Mouse (Mus musculus) liver, embryonic 11.5 days (tissue): ENCODE measurements at regions not wholly inside any gene's neighbourhood (a gene's known extent, or its start where the extent isn't known, plus 50 kb on each side); places are given as distances from the start of the nearest gene placed in this dataset.

Experiments
- ATAC-seq: fragments of 200-750 bp; cut with Nextera tagmentation; replicated peaks from 2 replicates; pipeline ENCODE4 v1.8.0; 2017; ENCODE audit warnings: moderate number of reproducible peaks, mild to moderate bottlenecking, moderate TSS enrichment, moderate library complexity; ENCODE audit not compliant: low FRiP score
- DNase-seq: peaks from one replicate; pipeline ENCODE4 v3.0.0-alpha.2; 2017; ENCODE audit warnings: low spot score
- H3K27ac ChIP-seq: fragments of 300-500 bp; sonication (generic); 2 replicates; pipeline ENCODE4 v1.5.1; 2014; ENCODE audit warnings: mild to moderate bottlenecking, low read depth, low read length, control low read depth
- H3K27me3 ChIP-seq: fragments of 300-500 bp; sonication (generic); replicated peaks from 2 replicates; pipeline ENCODE4 v1.6.1; 2014; ENCODE audit warnings: low read length, mixed read lengths; ENCODE audit not compliant: control insufficient read depth, insufficient read depth
- H3K36me3 ChIP-seq: fragments of 300-500 bp; sonication (generic); 2 replicates; pipeline ENCODE4 v1.6.1; 2014; ENCODE audit warnings: mild to moderate bottlenecking, low read length, moderate library complexity, mixed read lengths; ENCODE audit not compliant: control insufficient read depth, insufficient read depth
- H3K4me1 ChIP-seq: fragments of 300-500 bp; sonication (generic); replicated peaks from 2 replicates; pipeline ENCODE4 v1.6.1; 2014; ENCODE audit warnings: low read length, mixed read lengths; ENCODE audit not compliant: control insufficient read depth, insufficient read depth
- H3K4me2 ChIP-seq: fragments of 300-500 bp; sonication (generic); 2 replicates; pipeline ENCODE4 v1.6.1; 2014; ENCODE audit warnings: mild to moderate bottlenecking, control low read depth, moderate library complexity
- H3K4me3 ChIP-seq: fragments of 300-500 bp; sonication (generic); 2 replicates; pipeline ENCODE4 v1.5.1; 2014; ENCODE audit warnings: low read depth, low read length, control low read depth
- H3K9ac ChIP-seq: fragments of 300-500 bp; sonication (generic); 2 replicates; pipeline ENCODE4 v1.6.1; 2014; ENCODE audit warnings: low read depth, low read length, control low read depth
- H3K9me3 ChIP-seq: fragments of 300-500 bp; sonication (generic); 2 replicates; pipeline ENCODE4 v1.6.1; 2016; ENCODE audit warnings: low read length, inconsistent platforms, mixed read lengths; ENCODE audit not compliant: control insufficient read depth
- WGBS: fragments of 180-500 bp; shearing (Covaris S2); extraction: QIAGEN DNeasy Blood & Tissue Kit; methylation state at CpG from one replicate; pipeline ENCODE4 v1.1.7; 2014; 5-methylcytosine and 5-hydroxymethylcytosine counted together

- no peaks in the 10 kb centered on the region for H3K36me3 ChIP-seq
- DNase-seq (no peak), ATAC-seq (no peak)
- H3K4me1 ChIP-seq, result no peaks in the 10 kb centered on the region
- H3K4me3 ChIP-seq, result no peak overlapping the region
- no peak overlapping the region for H3K4me2 ChIP-seq
- no peaks in the 10 kb centered on the region for H3K27me3 ChIP-seq
- no peaks in the 10 kb centered on the region for H3K9me3 ChIP-seq
- 30% methylated on average over 5 of the region's 5 CpGs for WGBS
- H3K27ac ChIP-seq, result no peak overlapping the region
- no peak overlapping the region for H3K9ac ChIP-seq
These were observed 253.3 kb upstream of the Arid1b start for GRCm38 (mm10) chr17:4740784-4741183.

- no peaks in the 10 kb centered on the region for H3K9me3 ChIP-seq
- no peaks in the 10 kb centered on the region for H3K36me3 ChIP-seq
- no peaks in the 10 kb centered on the region for H3K27me3 ChIP-seq
- no peak overlapping the region for H3K9ac ChIP-seq
- H3K4me1 ChIP-seq, result no peaks in the 10 kb centered on the region
- no peak overlapping the region for H3K4me3 ChIP-seq
- DNase-seq (no peak), ATAC-seq (no peak)
- H3K4me2 ChIP-seq, result no peak overlapping the region
- 46% methylated on average over 1 of the region's 1 CpGs for WGBS
- H3K27ac ChIP-seq, result no peak overlapping the region
These were observed 251.8 kb upstream of the Arid1b start for GRCm38 (mm10) chr17:4742314-4742713.

- ATAC-seq (no peak), DNase-seq (no peak)
- H3K27me3 ChIP-seq, result no peaks in the 10 kb centered on the region
- no peaks in the 10 kb centered on the region for H3K4me1 ChIP-seq
- no peak overlapping the region for H3K9ac ChIP-seq
- no peak overlapping the region for H3K4me2 ChIP-seq
- no peaks in the 10 kb centered on the region for H3K36me3 ChIP-seq
- H3K9me3 ChIP-seq, result no peaks in the 10 kb centered on the region
- 87% methylated on average over 6 of the region's 6 CpGs for WGBS
- H3K27ac ChIP-seq, result no peak overlapping the region
- H3K4me3 ChIP-seq, result no peak overlapping the region
These were observed 231.2 kb upstream of the Arid1b start for GRCm38 (mm10) chr17:4762956-4763355.

- Histone ChIP-seq H3K27me3 (no peaks in the 10 kb centered on the region), H3K4me2 (no peak overlapping the region), H3K9me3 (no peaks in the 10 kb centered on the region), H3K36me3 (no peaks in the 10 kb centered on the region), H3K4me3 (no peak overlapping the region), H3K4me1 (no peaks in the 10 kb centered on the region), H3K27ac (no peak overlapping the region), H3K9ac (no peak overlapping the region)
- DNase-seq (no peak), ATAC-seq (no peak)
- 83% methylated on average over 5 of the region's 5 CpGs for WGBS
These were observed 228.4 kb upstream of the Arid1b start for GRCm38 (mm10) chr17:4765723-4766122.

GRCm38 (mm10) chr17:4767947-4768522, 226.1 kb upstream of the Arid1b start:
- no peak overlapping the region for H3K4me2 ChIP-seq
- H3K4me3 ChIP-seq, result no peak overlapping the region
- no peak overlapping the region for H3K9ac ChIP-seq
- H3K27me3 ChIP-seq, result no peaks in the 10 kb centered on the region
- WGBS, result 79% methylated on average over 5 of the region's 5 CpGs
- no peak overlapping the region for H3K27ac ChIP-seq
- no peaks in the 10 kb centered on the region for H3K4me1 ChIP-seq
- ATAC-seq (no peak), DNase-seq (no peak)
- no peaks in the 10 kb centered on the region for H3K36me3 ChIP-seq
- no peaks in the 10 kb centered on the region for H3K9me3 ChIP-seq

GRCm38 (mm10) chr17:4769284-4769683, 224.8 kb upstream of the Arid1b start:
- H3K9me3 ChIP-seq, result no peaks in the 10 kb centered on the region
- no peaks in the 10 kb centered on the region for H3K36me3 ChIP-seq
- ATAC-seq (no peak), DNase-seq (no peak)
- no peaks in the 10 kb centered on the region for H3K4me1 ChIP-seq
- H3K27me3 ChIP-seq, result no peaks in the 10 kb centered on the region
- H3K4me2 ChIP-seq, result no peak overlapping the region
- no peak overlapping the region for H3K9ac ChIP-seq
- 82% methylated on average over 4 of the region's 4 CpGs for WGBS
- no peak overlapping the region for H3K27ac ChIP-seq
- H3K4me3 ChIP-seq, result no peak overlapping the region

GRCm38 (mm10) chr17:4770052-4770451, 224.1 kb upstream of the Arid1b start:
- Histone ChIP-seq H3K4me2 (no peak overlapping the region), H3K9me3 (no peaks in the 10 kb centered on the region), H3K4me3 (no peak overlapping the region), H3K27me3 (no peaks in the 10 kb centered on the region), H3K36me3 (no peaks in the 10 kb centered on the region), H3K4me1 (no peaks in the 10 kb centered on the region), H3K9ac (no peak overlapping the region), H3K27ac (no peak overlapping the region)
- DNase-seq (no peak), ATAC-seq (no peak)
- WGBS, result 73% methylated on average over 3 of the region's 3 CpGs

GRCm38 (mm10) chr17:4778161-4778560, 216.0 kb upstream of the Arid1b start:
- H3K4me1 ChIP-seq, result no peaks in the 10 kb centered on the region
- H3K9ac ChIP-seq, result no peak overlapping the region
- no peaks in the 10 kb centered on the region for H3K27me3 ChIP-seq
- H3K36me3 ChIP-seq, result no peaks in the 10 kb centered on the region
- DNase-seq (peak; percentile 71), ATAC-seq (peak; percentile 68)
- 3% methylated on average over 14 of the region's 14 CpGs for WGBS
- H3K27ac ChIP-seq, result no peak overlapping the region
- H3K4me2 ChIP-seq, result no peak overlapping the region
- no peak overlapping the region for H3K4me3 ChIP-seq
- no peaks in the 10 kb centered on the region for H3K9me3 ChIP-seq

GRCm38 (mm10) chr17:4779017-4779416, 215.1 kb upstream of the Arid1b start:
- no peaks in the 10 kb centered on the region for H3K9me3 ChIP-seq
- no peak overlapping the region for H3K4me2 ChIP-seq
- H3K27me3 ChIP-seq, result no peaks in the 10 kb centered on the region
- ATAC-seq, result no peak
- no peak overlapping the region for H3K27ac ChIP-seq
- H3K4me1 ChIP-seq, result no peaks in the 10 kb centered on the region
- no peaks in the 10 kb centered on the region for H3K36me3 ChIP-seq
- DNase-seq, result no peak
- no peak overlapping the region for H3K9ac ChIP-seq
- no peak overlapping the region for H3K4me3 ChIP-seq
- 88% methylated on average over 10 of the region's 10 CpGs for WGBS
